Mouse (Mus musculus) small intestine, adult 2 months (tissue): Measurements from ENCODE around the gene Apoc2. TPM values are rescaled to one million over a fixed set of nuclear protein-coding genes. Genes with fewer than 3 reads are reported as not detected.

Experiments
- H3K27ac ChIP-seq: fragments of 200-500 bp; 2 replicates; pipeline ENCODE4 v1.5.1; 2012; ENCODE audit warnings: low read depth, low read length, control low read depth, inconsistent platforms; ENCODE audit not compliant: insufficient read depth
- H3K27me3 ChIP-seq: fragments of 200-500 bp; 2 replicates; pipeline ENCODE4 v1.6.1; 2012; ENCODE audit warnings: mild to moderate bottlenecking, moderate library complexity, low read length, inconsistent platforms; ENCODE audit not compliant: control insufficient read depth, insufficient read depth
- H3K36me3 ChIP-seq: fragments of 200-500 bp; 2 replicates; pipeline ENCODE4 v1.6.1; 2012; ENCODE audit warnings: mild to moderate bottlenecking, low read length, control low read depth, inconsistent platforms; ENCODE audit not compliant: control insufficient read depth, insufficient read depth
- H3K4me1 ChIP-seq: fragments of 200-500 bp; 2 replicates; pipeline ENCODE4 v1.6.1; 2012; ENCODE audit warnings: low read length, inconsistent platforms, mixed read lengths; ENCODE audit not compliant: control insufficient read depth, insufficient read depth, insufficient read length
- H3K4me3 ChIP-seq: fragments of 200-500 bp; 2 replicates; pipeline ENCODE4 v1.5.1; 2012; ENCODE audit warnings: low read depth, mild to moderate bottlenecking, control low read depth, inconsistent platforms, low read length, moderate library complexity
- CTCF ChIP-seq: fragments of 200-500 bp; IDR thresholded peaks from 2 replicates; pipeline ENCODE4 v1.5.1; 2012; ENCODE audit warnings: low read depth, mild to moderate bottlenecking, control low read depth, inconsistent platforms, low read length, moderate library complexity, mixed read lengths; ENCODE audit not compliant: insufficient replicate concordance, insufficient read length; ENCODE audit errors: extremely low read depth
- POLR2A ChIP-seq: fragments of 200-500 bp; IDR thresholded peaks from 2 replicates; pipeline ENCODE4 v1.6.1; 2012; ENCODE audit warnings: low read depth, mild to moderate bottlenecking, control low read depth, inconsistent platforms, low read length, moderate library complexity
- WGBS: fragments of 180-500 bp; shearing (Covaris S2); methylation state at CpG from one replicate; pipeline ENCODE4 v1.1.7; 2018; 5-methylcytosine and 5-hydroxymethylcytosine counted together
- polyA plus RNA-seq: library from polyadenylated mRNA; depleted of rRNA; stranded (reverse); fragments of >200 nt; gene quantifications from 2 replicates; pipeline ENCODE4 v1.2.3, GENCODE M21; 2012

Apoc2 gene
- polyA plus RNA-seq, 1 experiment = 1,337 TPM

- no peak for TF ChIP-seq POLR2A
- TF ChIP-seq CTCF = no peak
- H3K4me1 ChIP-seq = no peaks in the 10 kb centered on the region
- H3K27ac ChIP-seq = no peak overlapping the region
- no peaks in the 10 kb centered on the region for H3K27me3 ChIP-seq
- H3K36me3 ChIP-seq = peaks cover 47% of the 10 kb centered on the region
- 86% methylated on average over 10 of the region's 10 CpGs for WGBS
- H3K4me3 ChIP-seq = no peak overlapping the region
Measured at GRCm38 (mm10) chr7:19710650-19711049, 32.9 kb upstream of the Apoc2 start.

- Histone ChIP-seq H3K27me3 (no peaks in the 10 kb centered on the region), H3K4me3 (no peak overlapping the region), H3K4me1 (peaks cover 12% of the 10 kb centered on the region), H3K27ac (no peak overlapping the region), H3K36me3 (peaks cover 45% of the 10 kb centered on the region)
- TF ChIP-seq POLR2A = no peak
- no peak for TF ChIP-seq CTCF
- WGBS = 90% methylated on average over 7 of the region's 7 CpGs
Measured at GRCm38 (mm10) chr7:19705271-19705670, 27.5 kb upstream of the Apoc2 start.

DNA sequence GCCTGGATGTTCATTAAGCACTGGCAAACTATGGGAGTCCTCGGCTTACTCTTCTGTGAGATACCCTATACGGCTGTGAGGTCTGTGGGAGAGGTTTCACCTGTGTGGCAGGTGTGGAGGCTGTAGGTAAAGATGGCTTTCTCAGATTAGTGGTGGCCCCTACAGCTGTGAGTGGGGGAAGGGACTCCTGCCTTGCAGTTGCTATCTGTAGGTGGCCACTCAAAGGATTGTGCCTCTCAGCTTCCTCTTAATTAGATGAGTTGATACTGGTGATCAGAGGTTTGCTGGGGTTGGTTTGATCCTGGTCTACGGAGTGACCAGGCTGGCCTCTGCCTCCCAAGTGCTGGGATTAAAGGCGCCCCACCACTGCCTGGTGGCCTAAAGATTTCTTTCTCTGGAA lies 26.7 kb upstream of the Apoc2 start:
- TF ChIP-seq POLR2A = no peak
- no peak for TF ChIP-seq CTCF
- peaks cover 13% of the 10 kb centered on the region for H3K4me1 ChIP-seq
- H3K27ac ChIP-seq = no peak overlapping the region
- peaks cover 39% of the 10 kb centered on the region for H3K36me3 ChIP-seq
- no peak overlapping the region for H3K4me3 ChIP-seq
- no peaks in the 10 kb centered on the region for H3K27me3 ChIP-seq
- WGBS = 80% methylated on average over 4 of the region's 4 CpGs

- peaks cover 30% of the 10 kb centered on the region for H3K36me3 ChIP-seq
- H3K27me3 ChIP-seq = no peaks in the 10 kb centered on the region
- peaks cover 16% of the 10 kb centered on the region for H3K4me1 ChIP-seq
- 90% methylated on average over 16 of the region's 16 CpGs for WGBS
- H3K4me3 ChIP-seq = no peak overlapping the region
- no peak for TF ChIP-seq POLR2A
- no peak for TF ChIP-seq CTCF
- no peak overlapping the region for H3K27ac ChIP-seq
Measured at GRCm38 (mm10) chr7:19702859-19703555, 25.3 kb upstream of the Apoc2 start.

DNA sequence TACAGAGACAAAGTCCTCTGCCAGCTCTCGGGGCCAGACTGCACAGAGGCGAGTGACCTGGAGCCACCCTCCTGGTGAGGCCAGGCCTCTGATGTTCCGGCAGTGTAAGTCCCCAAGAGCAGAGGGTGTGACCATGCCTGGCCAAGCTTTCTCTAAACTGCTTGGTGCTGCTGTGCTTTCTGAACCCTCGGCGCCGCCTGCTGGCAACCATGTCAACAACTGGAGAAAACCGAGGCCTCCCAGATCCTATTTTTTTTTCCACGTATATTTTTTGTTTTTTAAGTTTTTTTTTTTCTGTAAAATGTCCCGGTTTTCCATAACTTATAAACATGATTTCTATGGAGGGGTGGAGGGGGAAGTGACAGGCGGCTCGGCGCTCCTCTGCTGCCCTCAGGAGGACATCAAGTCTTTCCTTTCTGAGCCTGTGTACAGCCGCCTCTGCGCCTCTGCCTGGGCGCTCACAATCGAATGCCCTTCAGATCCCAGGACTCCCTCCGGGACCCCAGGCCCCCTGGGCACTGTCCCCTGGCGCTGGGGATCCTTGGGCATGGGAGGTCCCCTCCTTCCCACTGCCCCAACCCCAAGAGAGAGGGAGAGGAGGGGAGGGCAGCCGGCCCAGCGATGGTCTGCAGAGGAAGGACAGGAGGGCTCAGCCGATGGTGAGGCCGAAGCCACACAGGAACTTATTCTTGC lies 23.5 kb upstream of the Apoc2 start:
- Histone ChIP-seq H3K27ac (peak overlapping the region; percentile 58), H3K4me1 (peaks cover 16% of the 10 kb centered on the region), H3K27me3 (no peaks in the 10 kb centered on the region), H3K4me3 (no peak overlapping the region; the same call in 1 of the 2 replicates), H3K36me3 (peaks cover 21% of the 10 kb centered on the region)
- TF ChIP-seq CTCF (peak; percentile 94), POLR2A (0 out of 2 replicates have a peak, but pooled peaks have one; percentile 19)
- 25% methylated on average over 22 of the region's 22 CpGs for WGBS

DNA sequence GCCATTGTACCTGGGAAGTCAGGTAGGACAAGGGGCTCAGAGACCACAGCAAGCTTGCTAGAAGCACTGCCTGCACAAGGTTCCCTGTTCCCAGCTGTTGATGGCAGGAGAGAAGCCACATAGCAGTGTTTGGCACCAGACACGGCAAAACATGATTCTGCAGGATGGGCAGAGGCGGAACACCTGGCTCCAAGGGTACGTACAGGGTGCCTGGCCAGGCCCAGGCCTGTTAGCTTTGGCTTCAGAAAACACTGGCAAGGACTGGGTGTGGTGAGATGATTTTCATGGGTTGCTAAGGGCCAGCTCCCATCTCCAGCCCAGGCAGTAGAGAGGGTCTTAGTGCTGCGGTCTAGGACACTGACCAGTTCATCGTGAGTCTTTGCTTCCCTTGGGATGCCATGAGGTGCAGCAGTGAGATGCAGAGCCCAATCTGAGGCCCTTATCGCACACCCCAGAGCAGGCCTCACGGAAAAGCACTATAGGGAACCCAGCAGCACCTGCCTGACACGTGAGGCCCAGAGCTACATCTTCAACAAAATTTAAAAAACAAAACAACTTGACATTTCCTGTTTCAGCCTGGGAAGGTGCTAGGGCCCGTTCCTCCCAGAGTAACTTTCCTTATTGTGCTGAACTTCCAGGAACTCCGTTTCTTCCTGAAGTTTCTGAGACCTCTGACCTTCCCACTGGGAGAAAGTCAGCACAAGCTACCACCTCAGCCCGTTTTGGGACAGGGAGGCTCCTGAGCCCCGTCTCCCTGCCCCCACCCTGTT lies 22.7 kb upstream of the Apoc2 start:
- Histone ChIP-seq H3K27ac (peak overlapping the region; percentile 58), H3K4me1 (peaks cover 16% of the 10 kb centered on the region), H3K27me3 (no peaks in the 10 kb centered on the region), H3K36me3 (peaks cover 19% of the 10 kb centered on the region; the same call in 1 of the 2 replicates), H3K4me3 (no peak overlapping the region; the same call in 1 of the 2 replicates)
- 21% methylated on average over 12 of the region's 12 CpGs for WGBS
- no peak for TF ChIP-seq CTCF
- no peak for TF ChIP-seq POLR2A

GRCm38 (mm10) chr7:19699827-19700148 lies 22.0 kb upstream of the Apoc2 start:
- H3K4me3 ChIP-seq = no peak overlapping the region
- WGBS = 81% methylated on average over 4 of the region's 4 CpGs
- no peak for TF ChIP-seq CTCF
- TF ChIP-seq POLR2A = no peak
- peaks cover 20% of the 10 kb centered on the region for H3K4me1 ChIP-seq
- H3K36me3 ChIP-seq = peaks cover 15% of the 10 kb centered on the region; the same call in 1 of the 2 replicates
- no peaks in the 10 kb centered on the region for H3K27me3 ChIP-seq
- no peak overlapping the region for H3K27ac ChIP-seq
